Mouse (Mus musculus): Measurements from ENCODE around the gene Dock1. TPM values are rescaled to one million over a fixed set of nuclear protein-coding genes. Genes with fewer than 3 reads are reported as not detected.

Gene Dock1
- total RNA-seq, 1 experiment from 2014 or later = 201 TPM

DNA sequence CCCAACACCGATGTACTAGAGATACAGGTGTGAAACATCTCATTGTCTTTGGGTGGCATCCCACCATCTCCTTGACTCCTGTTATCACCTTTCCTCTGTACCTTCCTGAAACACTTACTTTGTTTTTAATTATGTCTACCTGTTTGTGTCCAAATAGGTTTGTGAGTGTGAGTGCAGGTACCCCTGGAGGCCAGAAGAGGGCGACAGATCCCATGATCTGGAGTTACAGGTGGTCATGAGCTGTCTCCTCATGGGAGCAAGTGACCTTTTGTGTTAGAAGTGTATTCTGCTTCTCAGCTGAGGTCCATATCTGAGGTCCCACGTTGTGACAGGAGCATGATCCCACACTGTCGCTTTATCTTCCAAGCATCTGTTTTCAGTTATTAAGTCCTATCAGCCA is 290.4 kb downstream of the Dock1 start:
- DNase-seq = peak; percentile 23

- DNase-seq = no peak
These were observed 291.2 kb downstream of the Dock1 start for GRCm38 (mm10) chr7:134961608-134962007.

DNA sequence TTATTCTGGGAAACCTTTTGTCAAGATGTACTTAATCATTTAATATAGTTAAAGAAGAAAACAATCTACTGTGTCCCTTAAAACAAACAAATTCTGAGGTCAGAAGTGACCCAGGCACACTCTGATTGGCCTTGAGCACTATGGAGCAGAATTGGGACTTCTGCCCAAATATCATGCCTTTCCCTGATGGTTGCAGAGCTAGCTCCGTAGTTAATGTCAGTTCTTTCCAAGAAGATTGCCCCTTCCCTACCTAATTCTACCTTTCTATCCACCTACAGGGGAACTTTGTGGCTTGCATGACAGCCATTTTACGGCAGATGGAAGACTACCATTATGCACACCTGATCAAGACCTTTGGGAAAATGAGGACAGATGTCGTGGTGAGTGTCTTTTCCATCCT is 319.8 kb downstream of the Dock1 start:
- DNase-seq = no peak

DNA sequence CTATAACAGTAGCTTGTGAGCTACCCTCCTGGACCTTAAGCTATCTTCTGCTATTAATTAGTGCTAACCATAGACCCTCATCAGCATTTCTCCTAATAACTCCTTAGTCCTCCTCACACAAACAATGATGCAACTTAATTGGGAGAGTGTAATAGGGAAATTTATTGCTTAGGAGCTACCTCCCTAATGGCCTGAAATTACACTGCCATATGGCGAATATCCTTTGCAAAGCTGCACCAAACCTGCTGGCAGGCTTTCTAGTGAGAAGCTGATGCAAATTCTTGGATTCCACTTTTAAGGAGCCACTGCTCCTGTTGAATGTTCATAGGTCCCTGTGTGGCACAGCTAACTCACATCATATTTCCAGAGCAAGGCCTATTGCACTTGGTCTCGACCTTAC is 320.5 kb downstream of the Dock1 start:
- no peak for DNase-seq

DNA sequence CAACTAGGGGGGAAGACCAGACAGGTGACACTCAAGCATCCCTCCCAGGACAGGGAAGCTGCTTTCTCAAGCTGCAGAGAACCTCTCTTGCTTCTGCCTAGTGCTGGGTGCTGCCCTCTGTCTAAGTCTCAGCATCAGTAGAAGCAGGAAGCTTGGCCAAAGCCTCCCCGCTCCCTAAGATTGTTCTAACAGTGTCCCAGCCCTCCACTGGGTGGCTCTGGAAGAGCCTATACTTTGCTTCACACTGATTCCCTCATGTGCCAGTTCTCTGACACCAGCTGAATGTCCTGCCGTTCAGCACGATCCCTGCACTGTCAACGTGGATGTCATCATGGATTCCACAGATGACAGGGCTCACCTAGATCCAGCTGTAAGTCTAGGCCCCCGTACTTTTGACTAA is 324.5 kb downstream of the Dock1 start:
- no peak for DNase-seq

GRCm38 (mm10) chr7:135002216-135002615 is 331.8 kb downstream of the Dock1 start:
- DNase-seq = no peak

DNA sequence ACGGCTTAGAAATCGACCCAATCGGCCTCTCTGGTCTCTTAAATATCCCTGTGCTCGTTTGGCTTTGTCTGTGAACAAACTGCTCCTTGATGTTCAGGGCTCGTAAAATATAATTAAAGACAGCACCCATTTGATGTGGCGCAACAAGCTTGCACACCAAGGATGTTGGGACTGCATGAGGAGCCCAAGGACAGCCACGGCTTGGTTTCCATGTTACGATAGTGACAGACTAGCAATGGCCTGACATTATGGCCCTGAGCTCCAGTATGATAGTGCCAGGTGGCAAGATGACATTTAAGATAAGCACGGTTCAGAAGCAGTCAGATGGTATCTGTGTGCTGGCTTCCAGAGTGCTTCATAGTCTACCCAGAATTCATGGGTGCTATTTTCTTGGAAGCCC is 332.4 kb downstream of the Dock1 start:
- peak; percentile 24 for DNase-seq

GRCm38 (mm10) chr7:135005964-135006560 is 335.6 kb downstream of the Dock1 start:
- DNase-seq = no peak

DNA sequence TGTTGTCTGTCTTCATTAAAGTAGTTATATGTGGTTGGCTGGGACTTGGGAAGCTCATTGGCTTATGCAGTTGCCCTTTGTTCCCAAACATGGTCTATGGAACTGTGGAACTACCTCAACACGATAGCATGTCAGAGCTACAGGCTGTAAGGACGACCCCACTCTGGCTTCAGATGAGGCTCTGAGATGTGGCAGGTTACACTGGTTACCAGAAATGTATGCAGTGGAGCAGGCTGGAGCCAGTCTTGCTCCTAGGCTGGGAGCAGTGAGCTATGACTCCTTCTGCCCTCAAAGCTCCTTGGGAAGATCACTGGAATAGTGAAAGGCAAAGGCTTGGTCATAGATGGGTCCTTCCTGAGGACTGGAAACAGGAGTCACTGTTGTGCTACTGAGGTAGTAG is 337.6 kb downstream of the Dock1 start:
- no peak for DNase-seq

GRCm38 (mm10) chr7:135010997-135011396 is 340.5 kb downstream of the Dock1 start:
- no peak for DNase-seq

DNA sequence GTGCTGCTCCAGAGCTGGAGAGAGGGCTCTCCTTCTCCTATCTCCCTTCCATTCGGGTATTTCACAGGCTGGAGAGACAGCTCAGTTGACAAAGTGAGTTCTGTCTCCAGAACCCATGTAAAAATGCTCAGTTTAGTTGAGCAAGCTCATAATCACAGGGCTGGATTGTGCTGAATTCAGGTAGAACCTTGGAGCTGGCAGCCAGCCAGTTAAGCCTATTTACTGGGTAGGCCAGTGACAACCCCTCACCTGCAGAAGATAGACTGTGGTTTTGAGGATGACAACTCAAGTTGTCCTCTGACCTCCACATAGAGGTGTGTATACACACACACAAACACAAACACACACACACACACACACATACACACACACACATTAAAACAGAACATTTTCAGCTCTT is 347.1 kb downstream of the Dock1 start:
- no peak for DNase-seq

GRCm38 (mm10) chr7:135020762-135021161 is 350.3 kb downstream of the Dock1 start:
- DNase-seq = no peak

DNA sequence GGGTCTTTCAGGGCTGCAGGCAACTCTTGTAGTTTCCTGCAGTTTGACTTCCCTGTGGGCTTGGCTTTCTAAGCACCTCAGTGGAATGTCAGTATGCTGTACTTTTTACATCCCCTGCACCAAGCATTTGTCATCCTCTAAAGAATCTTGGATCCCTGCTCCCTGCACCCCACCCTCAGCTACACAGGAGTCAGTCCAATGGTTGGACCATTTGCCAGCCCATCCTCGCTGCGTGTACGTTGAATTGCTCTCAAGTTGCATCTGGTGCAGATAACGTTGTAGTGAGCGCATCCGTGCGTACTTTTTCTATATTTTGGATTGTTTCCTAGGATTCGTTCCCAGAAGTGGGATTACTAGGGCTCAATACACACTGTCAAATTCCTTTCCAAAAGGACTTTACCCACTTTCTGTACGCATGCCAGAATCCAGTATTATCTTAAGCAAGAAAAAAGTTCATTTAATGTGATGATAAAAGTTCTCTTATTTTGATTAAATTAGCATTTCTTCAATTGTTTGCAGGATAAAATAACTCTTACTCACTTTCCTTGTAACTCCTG is 351.2 kb downstream of the Dock1 start:
- DNase-seq = no peak

DNA sequence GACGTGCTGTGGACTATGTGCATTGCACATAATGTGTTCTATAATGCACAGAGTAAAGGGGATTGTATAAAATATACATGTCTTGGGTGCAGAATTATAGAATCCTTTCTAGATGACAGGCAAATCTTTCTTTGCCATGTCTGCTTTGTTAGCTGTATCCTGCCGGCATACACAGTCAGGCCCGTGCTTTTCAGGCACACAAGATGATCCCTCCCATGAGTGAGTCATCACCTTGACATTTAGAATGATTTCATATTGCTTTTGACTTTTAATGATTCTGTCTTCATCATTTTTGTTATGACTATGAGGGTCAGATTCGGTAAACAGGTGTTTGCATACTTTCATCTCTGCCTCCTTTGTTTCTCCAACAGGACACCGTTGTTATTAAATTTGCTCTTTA is 354.1 kb downstream of the Dock1 start:
- no peak for DNase-seq

DNA sequence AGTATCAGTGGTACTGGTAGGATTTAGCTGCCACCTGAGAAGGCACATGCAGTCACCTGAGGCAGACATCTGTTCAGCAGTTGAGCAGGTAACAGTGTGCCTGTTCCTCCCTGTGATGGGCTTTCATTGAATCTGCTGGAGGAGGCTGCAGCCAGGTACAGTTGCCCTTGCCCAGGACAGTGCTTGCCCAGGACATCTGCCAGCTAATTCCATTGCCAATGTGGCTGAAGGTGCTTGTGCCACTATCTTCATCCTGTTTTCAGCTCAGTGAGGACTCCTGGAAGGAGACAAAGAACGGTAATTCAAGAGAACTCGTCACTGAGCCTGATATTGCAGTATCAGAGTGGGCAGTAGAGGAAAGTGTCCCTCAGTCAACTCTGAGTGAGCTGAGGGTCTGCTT is 358.3 kb downstream of the Dock1 start:
- no peak for DNase-seq

DNA sequence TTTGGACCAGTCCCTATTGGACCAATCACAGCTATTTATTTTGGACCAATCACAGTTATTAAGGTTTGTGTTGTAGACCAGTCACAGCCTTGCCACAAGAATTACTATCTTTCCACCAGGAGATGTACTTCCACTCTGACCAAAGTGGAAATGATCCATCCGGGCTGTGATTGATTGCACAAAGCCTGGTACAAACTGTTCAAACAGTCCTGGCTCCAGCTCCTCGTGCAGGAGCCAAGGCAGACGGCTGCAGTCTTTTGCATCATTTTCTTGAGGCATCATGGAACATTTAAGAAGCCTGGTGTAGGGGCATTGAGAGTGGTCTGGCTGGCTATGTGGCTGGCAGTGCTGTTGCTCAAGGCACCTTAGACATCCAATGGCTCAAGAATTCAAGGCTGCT is 358.7 kb downstream of the Dock1 start:
- peak; percentile 32 for DNase-seq

- DNase-seq = no peak
These were observed 361.0 kb downstream of the Dock1 start for GRCm38 (mm10) chr7:135031466-135031865.

GRCm38 (mm10) chr7:135034811-135035210 is 364.4 kb downstream of the Dock1 start:
- DNase-seq = no peak

GRCm38 (mm10) chr7:135035651-135036050 is 365.2 kb downstream of the Dock1 start:
- no peak for DNase-seq

DNA sequence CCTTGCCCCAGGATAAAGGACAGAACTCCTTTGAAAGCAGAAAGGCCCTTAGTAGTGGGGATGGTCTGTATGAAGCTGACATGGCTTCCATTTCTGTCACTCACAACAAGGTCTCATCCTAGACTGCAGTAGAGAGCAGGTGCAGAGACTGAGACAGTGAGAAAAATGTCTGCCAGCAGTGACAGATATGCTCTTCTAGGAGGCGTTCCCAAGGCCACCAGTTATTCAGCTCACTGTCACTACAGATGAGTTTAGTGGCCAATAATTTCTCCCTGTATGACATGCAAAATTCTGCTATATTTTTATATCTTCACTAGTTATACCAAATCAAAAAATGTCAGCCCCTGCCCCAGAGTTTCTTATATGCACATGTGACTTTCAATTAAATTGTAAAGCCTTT is 368.5 kb downstream of the Dock1 start:
- DNase-seq = peak; percentile 24

DNA sequence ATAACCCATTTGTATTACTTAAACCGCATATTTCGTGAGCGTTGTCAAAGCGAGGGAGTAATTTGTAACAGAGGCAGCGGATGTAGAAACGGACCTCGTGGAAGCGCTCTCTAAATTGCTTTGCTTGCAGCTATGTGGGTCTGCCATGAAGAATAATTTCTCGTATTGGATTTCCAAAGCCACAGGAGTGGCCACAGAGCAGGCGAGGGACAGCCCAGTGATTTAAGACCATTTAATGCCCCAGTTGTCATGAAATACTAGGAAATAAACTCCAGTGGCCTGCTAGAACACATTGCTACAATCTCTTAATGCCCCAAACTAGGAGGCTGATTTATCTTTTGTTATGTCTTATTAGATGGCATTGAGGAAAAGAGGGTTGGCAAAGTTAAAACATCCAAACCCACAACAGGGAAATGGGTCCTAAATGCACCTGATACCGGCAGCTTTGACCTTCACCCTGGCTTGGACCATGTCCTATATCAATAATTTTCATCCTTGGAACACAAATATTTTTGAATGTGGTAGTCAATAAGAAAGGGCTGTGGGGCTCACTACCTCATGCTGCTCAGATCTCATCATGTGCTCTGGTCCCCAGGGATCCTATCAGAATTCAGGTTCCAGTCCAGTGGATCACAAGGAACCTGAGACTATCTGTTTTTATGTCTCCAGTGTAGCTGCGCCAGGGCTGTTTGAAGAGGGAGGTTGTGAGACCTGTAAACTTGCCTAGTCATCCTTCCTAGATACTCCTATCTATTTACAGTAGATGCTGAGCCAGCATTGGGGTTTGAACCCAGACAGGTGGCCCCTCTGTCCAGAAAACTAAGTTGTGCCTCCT is 373.7 kb downstream of the Dock1 start:
- no peak for DNase-seq

DNA sequence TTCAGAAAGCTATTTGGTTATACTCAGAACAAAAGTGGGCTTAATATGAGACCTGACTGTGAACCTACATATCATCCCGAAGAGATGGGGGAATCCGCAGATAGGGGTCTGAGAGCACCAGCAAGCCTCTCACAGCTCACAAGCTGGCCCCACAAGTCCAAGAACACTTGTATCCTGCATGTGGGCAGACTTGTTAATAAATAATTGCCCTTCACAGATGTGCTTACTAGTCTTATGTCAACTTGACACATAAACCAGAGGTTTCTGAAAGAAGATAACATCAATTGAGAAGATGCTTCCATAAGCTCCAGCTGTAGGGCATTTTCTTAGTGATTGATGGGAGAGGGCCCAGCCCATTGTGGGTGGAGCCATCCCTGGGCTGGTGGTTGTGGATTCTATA is 379.0 kb downstream of the Dock1 start:
- DNase-seq = no peak

DNA sequence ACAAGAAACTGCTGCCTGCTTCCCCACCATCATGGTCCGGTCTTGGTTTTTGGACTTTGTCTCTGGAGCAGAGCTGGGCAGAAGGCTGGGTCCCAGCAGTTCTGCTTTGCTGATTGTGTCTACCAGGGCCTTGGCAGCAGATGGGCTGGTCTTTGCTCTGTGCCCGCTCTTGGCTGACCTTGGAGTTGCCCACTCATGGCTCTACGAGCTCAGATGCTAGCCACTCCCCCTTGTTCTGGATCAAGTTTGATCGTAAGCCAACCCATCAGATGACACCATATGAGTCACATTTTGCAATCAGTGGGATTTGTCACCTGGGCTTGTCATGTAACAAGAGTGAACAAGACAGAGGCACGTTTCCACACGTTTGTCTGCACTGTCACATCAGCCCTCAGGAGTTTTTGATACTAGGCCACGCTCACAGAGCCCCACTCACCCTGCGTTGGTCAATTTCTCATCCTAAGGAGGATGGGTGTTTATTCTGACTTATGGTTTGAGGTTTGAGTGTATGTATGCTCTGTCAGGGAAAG is 382.8 kb downstream of the Dock1 start:
- peak; percentile 73 for DNase-seq

DNA sequence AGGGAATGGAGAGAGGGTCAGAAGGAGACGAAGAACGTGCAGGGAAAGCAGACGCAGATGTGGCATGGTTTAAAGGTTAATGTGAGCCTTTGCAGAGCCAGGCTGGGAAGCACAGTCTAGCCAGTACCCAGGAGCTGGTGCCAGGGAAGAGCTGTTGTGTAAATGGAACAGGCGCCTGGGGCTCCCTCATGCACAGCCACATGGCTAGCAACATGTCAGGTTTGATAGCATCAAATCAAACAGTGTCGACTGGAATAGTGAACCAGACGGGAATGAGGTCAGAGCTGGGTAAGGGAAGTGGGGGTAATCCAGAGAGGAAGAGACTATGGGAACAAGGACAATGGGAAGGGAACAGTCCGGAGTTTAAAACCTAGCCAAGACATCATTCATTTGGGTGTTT is 384.2 kb downstream of the Dock1 start:
- DNase-seq = peak; percentile 13

Measured in adrenal gland, postnatal 25 days (tissue).